Mouse (Mus musculus) heart, adult 2 months (tissue): ENCODE measurements around the gene Vmn2r56. TPM values are rescaled to one million over a fixed set of nuclear protein-coding genes. Genes with fewer than 3 reads are reported as not detected.

ENCODE experiments used
- DNase-seq, 2 experiments: peaks; one replicate each; pipeline ENCODE4 v3.0.0; 2021
- H3K27ac ChIP-seq: fragments of 200-600 bp; 2 replicates; pipeline ENCODE4 v1.8.1; 2022
- H3K27me3 ChIP-seq: fragments of 200-500 bp; 2 replicates; pipeline ENCODE4 v1.6.1; 2012; ENCODE audit warnings: mild to moderate bottlenecking, low read length, inconsistent platforms, mixed read lengths; ENCODE audit not compliant: control insufficient read depth, insufficient read depth
- H3K36me3 ChIP-seq: fragments of 200-500 bp; 2 replicates; pipeline ENCODE4 v1.6.1; 2012; ENCODE audit warnings: low read length, inconsistent platforms; ENCODE audit not compliant: control insufficient read depth, insufficient read depth
- H3K4me1 ChIP-seq: fragments of 200-500 bp; 2 replicates; pipeline ENCODE4 v1.6.1; 2011; ENCODE audit warnings: low read length; ENCODE audit not compliant: control insufficient read depth, insufficient read depth
- H3K4me3 ChIP-seq: fragments of 200-600 bp; 2 replicates; pipeline ENCODE4 v1.8.1; 2022
- H3K79me2 ChIP-seq: fragments of 200-500 bp; replicated peaks from 2 replicates; pipeline ENCODE4 v1.6.1; 2012; ENCODE audit warnings: mild to moderate bottlenecking, inconsistent platforms, low read length, moderate library complexity, mixed read lengths; ENCODE audit not compliant: control insufficient read depth, insufficient read depth
- H3K9ac ChIP-seq: fragments of 200-500 bp; 2 replicates; pipeline ENCODE4 v1.6.1; 2012; ENCODE audit warnings: low read depth, mild to moderate bottlenecking, control low read depth, inconsistent platforms, low read length, mixed read lengths
- CTCF ChIP-seq: fragments of 200-600 bp; IDR thresholded peaks from 2 replicates; pipeline ENCODE4 v1.8.1; 2022; ENCODE audit warnings: antibody characterized with exemption, mild to moderate bottlenecking, moderate library complexity
- EP300 ChIP-seq: fragments of 200-500 bp; IDR thresholded peaks from 2 replicates; pipeline ENCODE4 v1.6.1; 2011; ENCODE audit warnings: low read depth, low read length, control low read depth; ENCODE audit not compliant: insufficient read depth
- POLR2A ChIP-seq: fragments of 200-500 bp; IDR thresholded peaks from 2 replicates; pipeline ENCODE4 v1.6.1; 2011; ENCODE audit warnings: mild to moderate bottlenecking, low read depth, low read length, control low read depth; ENCODE audit not compliant: insufficient read depth
- WGBS: fragments of 180-500 bp; shearing (Covaris S2); methylation state at CpG from one replicate; pipeline ENCODE4 v1.1.7; 2018; 5-methylcytosine and 5-hydroxymethylcytosine counted together
- intact Hi-C: fragments of 180-260 bp; cut with DNase I; formaldehyde crosslinking; loops from one replicate; pipeline ENCODE4 v1.15.1; 2025
- long read RNA-seq: library from polyadenylated mRNA; stranded (forward); transcript quantifications from one replicate; pipeline ENCODE4 v2.0.0, GENCODE M21; 2021
- polyA plus RNA-seq: library from polyadenylated mRNA; depleted of rRNA; stranded (reverse); fragments of >200 nt; gene quantifications from 2 replicates; pipeline ENCODE4 v1.2.3, GENCODE M21; 2012; rRNA removed
- total RNA-seq, 2 experiments: library from RNA; stranded (reverse); gene quantifications; 2 replicates each; pipeline ENCODE4 v1.2.3; 2021

Vmn2r56 gene
- total RNA-seq (not detected), polyA plus RNA-seq (not detected in 2 replicates)
- long read RNA-seq = 0 reads

GRCm38 (mm10) chr7:12734904-12735303 is at the start of gene Vmn2r56:
Vmn2r56 (minus strand) TSS chr7:12735004.
- intact Hi-C loops = no loop called here
- Histone ChIP-seq H3K9ac (no peak within 1 kb of the TSS), H3K79me2 (no peaks in the 10 kb centered on the region), H3K4me1 (no peaks in the 10 kb centered on the region), H3K27ac (no peak within 1 kb of the TSS), H3K4me3 (no peak within 1 kb of the TSS), H3K27me3 (no peaks in the 10 kb centered on the region), H3K36me3 (no peaks in the 10 kb centered on the region)
- TF ChIP-seq CTCF = no peak
- TF ChIP-seq POLR2A = no peak
- TF ChIP-seq EP300 = no peak
- WGBS = 19% methylated on average over 1 of the region's 1 CpGs
- no peak for DNase-seq

GRCm38 (mm10) chr7:12780151-12780830 is 45.5 kb upstream of the Vmn2r56 start:
- intact Hi-C loops = no loop called here
- peak overlapping the region; percentile 52 for H3K9ac ChIP-seq
- no peak for TF ChIP-seq POLR2A
- no peak for TF ChIP-seq EP300
- TF ChIP-seq CTCF = no peak
- H3K27me3 ChIP-seq = no peaks in the 10 kb centered on the region
- peaks cover 2% of the 10 kb centered on the region for H3K4me1 ChIP-seq
- WGBS = under 1% methylated on average over 57 of the region's 57 CpGs
- no peak overlapping the region for H3K27ac ChIP-seq
- peak overlapping the region; percentile 66 for H3K4me3 ChIP-seq
- peak; percentile 76 for DNase-seq
- no peaks in the 10 kb centered on the region for H3K36me3 ChIP-seq
- no peaks in the 10 kb centered on the region for H3K79me2 ChIP-seq

GRCm38 (mm10) chr7:12779782-12780150 is 45.0 kb upstream of the Vmn2r56 start:
- no peaks in the 10 kb centered on the region for H3K27me3 ChIP-seq
- H3K9ac ChIP-seq = peak overlapping the region; percentile 52
- no peak overlapping the region for H3K27ac ChIP-seq
- peak overlapping the region; percentile 66; the same call in 1 of the 2 replicates for H3K4me3 ChIP-seq
- H3K79me2 ChIP-seq = no peaks in the 10 kb centered on the region
- H3K4me1 ChIP-seq = peaks cover 2% of the 10 kb centered on the region
- intact Hi-C loops = no loop called here
- WGBS = 35% methylated on average over 10 of the region's 10 CpGs
- no peak for TF ChIP-seq CTCF
- no peak for TF ChIP-seq POLR2A
- no peak for TF ChIP-seq EP300
- DNase-seq = no peak
- H3K36me3 ChIP-seq = no peaks in the 10 kb centered on the region

- no peak for TF ChIP-seq EP300
- TF ChIP-seq POLR2A = no peak
- TF ChIP-seq CTCF = no peak
- peaks cover 2% of the 10 kb centered on the region for H3K4me1 ChIP-seq
- DNase-seq = no peak
- 85% methylated on average over 5 of the region's 5 CpGs for WGBS
- no peaks in the 10 kb centered on the region for H3K27me3 ChIP-seq
- H3K79me2 ChIP-seq = no peaks in the 10 kb centered on the region
- H3K27ac ChIP-seq = no peak overlapping the region
- intact Hi-C loops = no loop called here
- H3K9ac ChIP-seq = no peak overlapping the region
- no peaks in the 10 kb centered on the region for H3K36me3 ChIP-seq
- H3K4me3 ChIP-seq = no peak overlapping the region
These were observed 44.3 kb upstream of the Vmn2r56 start for GRCm38 (mm10) chr7:12779141-12779540.

GRCm38 (mm10) chr7:12774606-12775005 is 39.8 kb upstream of the Vmn2r56 start:
- WGBS = 97% methylated on average over 1 of the region's 1 CpGs
- peak; percentile 52 to 66 for DNase-seq
- intact Hi-C loops = no loop called here
- H3K27ac ChIP-seq = no peak overlapping the region
- no peaks in the 10 kb centered on the region for H3K27me3 ChIP-seq
- no peak overlapping the region for H3K9ac ChIP-seq
- H3K79me2 ChIP-seq = no peaks in the 10 kb centered on the region
- H3K4me1 ChIP-seq = no peaks in the 10 kb centered on the region
- H3K4me3 ChIP-seq = no peak overlapping the region
- H3K36me3 ChIP-seq = no peaks in the 10 kb centered on the region
- TF ChIP-seq CTCF (no peak), EP300 (no peak), POLR2A (no peak)

GRCm38 (mm10) chr7:12774111-12774510 is 39.3 kb upstream of the Vmn2r56 start:
- Histone ChIP-seq H3K27me3 (no peaks in the 10 kb centered on the region), H3K4me1 (no peaks in the 10 kb centered on the region), H3K79me2 (no peaks in the 10 kb centered on the region), H3K27ac (no peak overlapping the region), H3K4me3 (no peak overlapping the region), H3K36me3 (no peaks in the 10 kb centered on the region), H3K9ac (no peak overlapping the region)
- 74% methylated on average over 9 of the region's 9 CpGs for WGBS
- DNase-seq = no peak
- TF ChIP-seq POLR2A (no peak), CTCF (no peak), EP300 (no peak)
- intact Hi-C loops = no loop called here
